Comparison of ENCODE assay signal across 10 mouse cellular contexts in genomic region chr6:53556050-53556449, GRCm38 (mm10).
DNase-seq lines count a peak whose midpoint lies in the region; ATAC-seq and TF ChIP-seq lines count a peak whose summit lies in the region.
"Had no signal": no experiment of that assay in that cellular context is flagged by ENCODE, and none has a peak within 500 bp of the region (broad histone marks: within the 10 kb centered on the region; RNA-seq: fewer than 3 reads in every experiment).

No protein-coding gene starts in this region.

- H3K27me3 ChIP-seq in lung, embryonic 14.5 days (ENCODE audit: insufficient read depth, low read length) = no peaks in the 10 kb centered on the region
- no peaks in the 10 kb centered on the region for H3K27me3 ChIP-seq in heart, embryonic 15.5 days
- H3K27me3 ChIP-seq: limb, embryonic 15.5 days had no signal

- no peak overlapping the region for H3K4me3 ChIP-seq in lung, embryonic 14.5 days (ENCODE audit: low read depth, low read length)
- H3K4me3 ChIP-seq in heart, embryonic 15.5 days = no peak overlapping the region
- H3K4me3 ChIP-seq: limb, embryonic 15.5 days; neural tube, embryonic 15.5 days had no signal

- 9% methylated on average over 6 of the region's 6 CpGs for WGBS in lung, embryonic 14.5 days
- 7% methylated on average over 6 of the region's 6 CpGs for WGBS in heart, embryonic 15.5 days

- DNase-seq in adrenal gland, postnatal 25 days = peak; percentile 29
- DNase-seq in adrenal gland, adult 18-20 months (ENCODE audit: low spot score in 2 of 2) = no peak
- DNase-seq in lung, embryonic 14.5 days = peak; percentile 53
- no peak for DNase-seq in lung, postnatal 10 days
- DNase-seq in kidney, postnatal 25 days = peak; percentile 79 to 84

- no peak overlapping the region for H3K4me2 ChIP-seq in lung, embryonic 14.5 days
- H3K4me2 ChIP-seq in heart, embryonic 15.5 days = peak overlapping the region; percentile 9; the same call in 1 of the 2 replicates
- H3K4me2 ChIP-seq: limb, embryonic 15.5 days; neural tube, embryonic 15.5 days had no signal

- no peaks in the 10 kb centered on the region for H3K9me3 ChIP-seq in lung, embryonic 14.5 days (ENCODE audit: low read depth, low read length)
- no peaks in the 10 kb centered on the region for H3K9me3 ChIP-seq in heart, embryonic 15.5 days (replicated peaks)
- H3K9me3 ChIP-seq: limb, embryonic 15.5 days; neural tube, embryonic 15.5 days had no signal

- H3K4me1 ChIP-seq in lung, embryonic 14.5 days (ENCODE audit: insufficient read depth) = peaks cover 3% of the 10 kb centered on the region; the same call in 1 of the 2 replicates
- H3K4me1 ChIP-seq in heart, embryonic 15.5 days (replicated peaks) = peaks cover 19% of the 10 kb centered on the region
- H3K4me1 ChIP-seq: neural tube, embryonic 15.5 days had no signal

- no peak for TF ChIP-seq CTCF in lung, embryonic 14.5 days (IDR thresholded peaks at IDR 0.05; ENCODE audit: low read depth)

- 0 out of 2 replicates have a peak, but pooled peaks have one; percentile 44 for ATAC-seq in lung, embryonic 14.5 days (ENCODE audit: insufficient read depth)
- 0 out of 2 replicates have a peak, but pooled peaks have one; percentile 62 for ATAC-seq in heart, embryonic 15.5 days (replicated peaks; ENCODE audit: insufficient number of reproducible peaks, insufficient read depth, low FRiP score, low read depth)
- ATAC-seq in megakaryocyte-erythroid progenitor cell, adult 5-6 weeks (replicated peaks; ENCODE audit: low FRiP score, low TSS enrichment, poor library complexity, severe bottlenecking) = no peak
- ATAC-seq in CD4-positive, CD25-positive, alpha-beta regulatory T cell, adult 4 months = no peak

- H3K36me3 ChIP-seq in lung, embryonic 14.5 days (ENCODE audit: insufficient read depth) = no peaks in the 10 kb centered on the region
- no peaks in the 10 kb centered on the region for H3K36me3 ChIP-seq in heart, embryonic 15.5 days
- H3K36me3 ChIP-seq: limb, embryonic 15.5 days; neural tube, embryonic 15.5 days had no signal

- H3K9ac ChIP-seq in lung, embryonic 14.5 days = no peak overlapping the region
- H3K9ac ChIP-seq in heart, embryonic 15.5 days = no peak overlapping the region
- H3K9ac ChIP-seq: limb, embryonic 15.5 days; neural tube, embryonic 15.5 days had no signal

- H3K27ac ChIP-seq in lung, embryonic 14.5 days (ENCODE audit: low read depth) = no peak overlapping the region; the same call in 1 of the 2 replicates
- H3K27ac ChIP-seq in heart, embryonic 15.5 days = peak overlapping the region; percentile 51
- H3K27ac ChIP-seq: limb, embryonic 15.5 days; neural tube, embryonic 15.5 days had no signal

Comparison
In these comparisons a context has a peak if more than half of its experiments do, and no peak if none do; other contexts are left out.
1. DNase-seq: peak in adrenal gland, postnatal 25 days (single experiment), lung, embryonic 14.5 days (single experiment) and kidney, postnatal 25 days (2 of 2); none in adrenal gland, adult 18-20 months (0 of 2) and lung, postnatal 10 days (single experiment).
2. ATAC-seq: peak in lung, embryonic 14.5 days (single experiment) and heart, embryonic 15.5 days (single experiment); none in megakaryocyte-erythroid progenitor cell, adult 5-6 weeks (single experiment) and CD4-positive, CD25-positive, alpha-beta regulatory T cell, adult 4 months (single experiment).